24 mouse cellular contexts compared by ENCODE assay signal in genomic region chr6:53969081-53969480, GRCm38 (mm10). TPM values are rescaled to one million over a fixed set of nuclear protein-coding genes. Genes with fewer than 3 reads are reported as not detected.
A peak's percentile ranks its signal among the peaks of the same experiment; 100 is the strongest.
DNase-seq lines count a peak whose midpoint lies in the region; ATAC-seq and TF ChIP-seq lines count a peak whose summit lies in the region.
"Had no signal": no experiment of that assay in that cellular context is flagged by ENCODE, and none has a peak within 500 bp of the region (broad histone marks: within the 10 kb centered on the region; RNA-seq: fewer than 3 reads in every experiment).

No protein-coding gene starts in this region.

- no peaks in the 10 kb centered on the region for H3K79me2 ChIP-seq in heart, adult 2 months (replicated peaks; ENCODE audit: control insufficient read depth, insufficient read depth, low read length)

- peaks cover 43% of the 10 kb centered on the region for H3K4me1 ChIP-seq in forebrain, embryonic 10.5 days
- H3K4me1 ChIP-seq in forebrain, embryonic 13.5 days: peaks cover 49% of the 10 kb centered on the region
- H3K4me1 ChIP-seq in heart, embryonic 16.5 days (ENCODE audit: control insufficient read depth, insufficient read depth, low read length): peaks cover 18% of the 10 kb centered on the region
- no peaks in the 10 kb centered on the region; the same call in 1 of the 2 replicates for H3K4me1 ChIP-seq in heart, adult 2 months (ENCODE audit: control insufficient read depth, insufficient read depth, low read length)
- H3K4me1 ChIP-seq in lung, embryonic 15.5 days: peaks cover 61% of the 10 kb centered on the region
- H3K4me1 ChIP-seq: liver, embryonic 15.5 days had no signal

- intact Hi-C loops in heart, adult 2 months (cut with DNase I): no loop called here

- H3K4me2 ChIP-seq in forebrain, embryonic 13.5 days: no peak overlapping the region
- no peak overlapping the region for H3K4me2 ChIP-seq in heart, embryonic 16.5 days (ENCODE audit: low read depth, low read length)
- H3K4me2 ChIP-seq in lung, embryonic 15.5 days: no peak overlapping the region
- H3K4me2 ChIP-seq: embryonic facial prominence, embryonic 15.5 days; liver, embryonic 15.5 days had no signal

- no peak for ATAC-seq in forebrain, embryonic 13.5 days
- no peak for ATAC-seq in heart, embryonic 16.5 days (replicated peaks; ENCODE audit: extremely low read depth, insufficient read depth, low FRiP score)
- peak; percentile 17; the same call in 1 of the 2 replicates for ATAC-seq in lung, embryonic 15.5 days (ENCODE audit: borderline replicate concordance, extremely low read depth, low FRiP score, low TSS enrichment)
- ATAC-seq in megakaryocyte progenitor cell, adult 5-6 weeks (replicated peaks; ENCODE audit: poor library complexity): no peak

- H3K9me3 ChIP-seq in forebrain, embryonic 10.5 days: no peaks in the 10 kb centered on the region
- no peaks in the 10 kb centered on the region for H3K9me3 ChIP-seq in forebrain, embryonic 13.5 days (replicated peaks)
- H3K9me3 ChIP-seq in heart, embryonic 16.5 days (replicated peaks; ENCODE audit: control insufficient read depth, low read length): no peaks in the 10 kb centered on the region
- H3K9me3 ChIP-seq in lung, embryonic 15.5 days: no peaks in the 10 kb centered on the region
- H3K9me3 ChIP-seq: embryonic facial prominence, embryonic 15.5 days; liver, embryonic 15.5 days had no signal

- no peak for TF ChIP-seq POLR2A in heart, adult 2 months (IDR thresholded peaks at IDR 0.05; ENCODE audit: insufficient read depth, low read depth, low read length)

- no peak for DNase-seq in forebrain, embryonic 10.5 days (ENCODE audit: extremely low spot score, low spot score)
- no peak for DNase-seq in heart, adult 2 months
- no peak for DNase-seq in lung, adult 18-20 months
- DNase-seq: adrenal gland, postnatal 25 days; gastrocnemius, postnatal 36 days; kidney, adult 11 months; layer of hippocampus, adult 9-11 months; liver had no signal

- no peaks in the 10 kb centered on the region for H3K36me3 ChIP-seq in forebrain, embryonic 10.5 days (replicated peaks)
- H3K36me3 ChIP-seq in forebrain, embryonic 13.5 days (ENCODE audit: poor library complexity, severe bottlenecking): no peaks in the 10 kb centered on the region
- H3K36me3 ChIP-seq in heart, embryonic 16.5 days (ENCODE audit: control insufficient read depth, insufficient read depth): no peaks in the 10 kb centered on the region
- H3K36me3 ChIP-seq in heart, adult 2 months (ENCODE audit: control insufficient read depth, insufficient read depth, low read length): no peaks in the 10 kb centered on the region
- no peaks in the 10 kb centered on the region for H3K36me3 ChIP-seq in lung, embryonic 15.5 days
- H3K36me3 ChIP-seq: embryonic facial prominence, embryonic 15.5 days; liver, embryonic 15.5 days had no signal

- H3K4me3 ChIP-seq in forebrain, embryonic 10.5 days: no peak overlapping the region
- no peak overlapping the region for H3K4me3 ChIP-seq in forebrain, embryonic 13.5 days
- H3K4me3 ChIP-seq in heart, embryonic 16.5 days (ENCODE audit: low read length): no peak overlapping the region
- no peak overlapping the region for H3K4me3 ChIP-seq in heart, adult 2 months
- no peak overlapping the region for H3K4me3 ChIP-seq in lung, embryonic 15.5 days
- H3K4me3 ChIP-seq: embryonic facial prominence, embryonic 15.5 days; left cerebral cortex, adult 2 months; liver, embryonic 15.5 days had no signal

- H3K27me3 ChIP-seq in forebrain, embryonic 10.5 days (ENCODE audit: poor library complexity, severe bottlenecking): no peaks in the 10 kb centered on the region; the same call in 1 of the 2 replicates
- H3K27me3 ChIP-seq in forebrain, embryonic 13.5 days: no peaks in the 10 kb centered on the region
- H3K27me3 ChIP-seq in heart, embryonic 16.5 days (ENCODE audit: control insufficient read depth, insufficient read depth, low read length): no peaks in the 10 kb centered on the region
- H3K27me3 ChIP-seq in heart, adult 2 months (ENCODE audit: control insufficient read depth, insufficient read depth, low read length): no peaks in the 10 kb centered on the region
- no peaks in the 10 kb centered on the region for H3K27me3 ChIP-seq in lung, embryonic 15.5 days
- H3K27me3 ChIP-seq: embryonic facial prominence, embryonic 15.5 days; liver, embryonic 15.5 days had no signal

- no peak overlapping the region for H3K9ac ChIP-seq in forebrain, embryonic 13.5 days
- H3K9ac ChIP-seq in heart, embryonic 16.5 days (ENCODE audit: low read length): peak overlapping the region; percentile 36; the same call in 1 of the 2 replicates
- no peak overlapping the region for H3K9ac ChIP-seq in heart, adult 2 months (ENCODE audit: low read depth, low read length)
- no peak overlapping the region for H3K9ac ChIP-seq in lung, embryonic 15.5 days
- H3K9ac ChIP-seq: embryonic facial prominence, embryonic 15.5 days; liver, embryonic 15.5 days had no signal

- H3K27ac ChIP-seq in forebrain, embryonic 10.5 days: peak overlapping the region; percentile 48; the same call in 1 of the 2 replicates
- no peak overlapping the region for H3K27ac ChIP-seq in forebrain, embryonic 13.5 days
- H3K27ac ChIP-seq in heart, embryonic 16.5 days (ENCODE audit: low read length): no peak overlapping the region
- H3K27ac ChIP-seq in heart, adult 2 months: no peak overlapping the region
- 0 out of 2 replicates have a peak overlapping the region, but pooled peaks have one; percentile 2 for H3K27ac ChIP-seq in lung, embryonic 15.5 days
- H3K27ac ChIP-seq: embryonic facial prominence, embryonic 15.5 days; kidney, postnatal 0 days; left cerebral cortex, adult 2 months; liver, embryonic 15.5 days had no signal

- 81% methylated on average over 10 of the region's 10 CpGs for WGBS in forebrain, embryonic 10.5 days
- WGBS in forebrain, embryonic 13.5 days: 69% methylated on average over 10 of the region's 10 CpGs
- WGBS in heart, embryonic 16.5 days: 50% methylated on average over 10 of the region's 10 CpGs
- 48% methylated on average over 10 of the region's 10 CpGs for WGBS in heart, adult 2 months
- 52% methylated on average over 10 of the region's 10 CpGs for WGBS in lung, embryonic 15.5 days

- no peak for TF ChIP-seq EP300 in heart, adult 2 months (IDR thresholded peaks at IDR 0.05; ENCODE audit: insufficient read depth, low read depth, low read length)

- no peak for TF ChIP-seq CTCF in heart, adult 2 months (IDR thresholded peaks at IDR 0.05)

RNA-seq across cellular contexts. Expression of gene Cpvl, which starts 9.4 kb away (rescaled TPM):
- not detected in 2 replicates for polyA plus RNA-seq in forebrain, embryonic 10.5 days (2016; fragmentation: Nextera tagmentation; extraction: Ambion mirVana)
- polyA plus RNA-seq in forebrain, embryonic 13.5 days (2015; fragmentation: Nextera tagmentation; extraction: Ambion mirVana): 0.11 TPM in 1 of 2 replicates, not detected in the other
- not detected in 2 replicates for polyA plus RNA-seq in heart, embryonic 16.5 days (2015; fragmentation: Nextera tagmentation; extraction: Ambion mirVana)
- total RNA-seq in heart, adult 2 months (2021): not detected
- polyA plus RNA-seq in heart, adult 2 months (2012; rRNA removed): not detected in 2 replicates
- 0.14 and 0.19 TPM in 2 replicates for polyA plus RNA-seq in lung, embryonic 15.5 days (2015; fragmentation: Nextera tagmentation; extraction: Ambion mirVana)
- not detected in 2 replicates for total RNA-seq in megakaryocyte progenitor cell, adult 5-6 weeks (2015)
- total RNA-seq in megakaryocyte progenitor cell, adult 5-6 weeks (2017): 0.17 TPM in 1 of 2 replicates, not detected in the other
- total RNA-seq: adrenal gland, postnatal 25 days; gastrocnemius, postnatal 36 days; heart, adult 8-10 months; hematopoietic stem cell, adult 5-6 weeks; left cerebral cortex, adult 2 months; left cerebral cortex, postnatal 36 days; midbrain, postnatal 0 days had no signal
- polyA plus RNA-seq: embryonic facial prominence, embryonic 15.5 days; heart, postnatal 0 days; liver, embryonic 15.5 days; neural tube, embryonic 14.5 days; spleen, adult 2 months; urinary bladder, adult 2 months had no signal

Comparison
In these comparisons a context has a peak if more than half of its experiments do, and no peak if none do; other contexts are left out.
1. H3K27ac ChIP-seq: peak in forebrain, embryonic 10.5 days (single experiment) and lung, embryonic 15.5 days (single experiment); none in forebrain, embryonic 13.5 days (single experiment), heart, embryonic 16.5 days (single experiment) and heart, adult 2 months (single experiment).